Mouse (Mus musculus) hindbrain, embryonic 13.5 days (tissue): Measurements from ENCODE around the gene Rasl10a. TPM values are rescaled to one million over a fixed set of nuclear protein-coding genes. Genes with fewer than 3 reads are reported as not detected.

Source experiments
- ATAC-seq: fragments of 200-750 bp; cut with Nextera tagmentation; 2 replicates; pipeline ENCODE4 v1.8.0; 2017; ENCODE audit warnings: moderate TSS enrichment; ENCODE audit not compliant: low FRiP score
- H3K27ac ChIP-seq: fragments of 300-500 bp; sonication (generic); 2 replicates; pipeline ENCODE4 v1.5.1; 2015; ENCODE audit warnings: inconsistent platforms, mild to moderate bottlenecking, moderate library complexity
- H3K27me3 ChIP-seq: fragments of 300-500 bp; sonication (generic); 2 replicates; pipeline ENCODE4 v1.6.1; 2015; ENCODE audit warnings: mild to moderate bottlenecking, inconsistent platforms
- H3K36me3 ChIP-seq: fragments of 300-500 bp; sonication (generic); 2 replicates; pipeline ENCODE4 v1.6.1; 2015; ENCODE audit warnings: mild to moderate bottlenecking, inconsistent platforms
- H3K4me1 ChIP-seq: fragments of 300-500 bp; sonication (generic); replicated peaks from 2 replicates; pipeline ENCODE4 v1.6.1; 2015; ENCODE audit warnings: inconsistent platforms
- H3K4me2 ChIP-seq: fragments of 300-500 bp; sonication (generic); 2 replicates; pipeline ENCODE4 v1.6.1; 2015; ENCODE audit warnings: inconsistent platforms, mild to moderate bottlenecking, moderate library complexity
- H3K4me3 ChIP-seq: fragments of 300-500 bp; sonication (generic); 2 replicates; pipeline ENCODE4 v1.5.1; 2015; ENCODE audit warnings: mild to moderate bottlenecking, inconsistent platforms
- H3K9ac ChIP-seq: fragments of 300-500 bp; sonication (generic); 2 replicates; pipeline ENCODE4 v1.6.1; 2015; ENCODE audit warnings: mild to moderate bottlenecking, inconsistent platforms
- H3K9me3 ChIP-seq: fragments of 300-500 bp; sonication (generic); 2 replicates; pipeline ENCODE4 v1.6.1; 2016; ENCODE audit warnings: inconsistent platforms
- WGBS: fragments of 180-500 bp; shearing (Covaris S2); methylation state at CpG from one replicate; pipeline ENCODE4 v1.1.7; 2015; 5-methylcytosine and 5-hydroxymethylcytosine counted together
- polyA plus RNA-seq: library from polyadenylated mRNA; unstranded; fragments of >200 nt; fragmentation: Nextera tagmentation; extraction: Ambion mirVana; gene quantifications from 2 replicates; pipeline ENCODE4 v1.2.1, GENCODE M21; 2015

Gene Rasl10a
- polyA plus RNA-seq, 1 experiment from 2014 or later, result 0.84 TPM

- Histone ChIP-seq H3K27me3 (no peaks in the 10 kb centered on the region), H3K4me3 (no peak overlapping the region), H3K4me2 (no peak overlapping the region), H3K9ac (no peak overlapping the region), H3K9me3 (no peaks in the 10 kb centered on the region), H3K36me3 (peaks cover 100% of the 10 kb centered on the region), H3K4me1 (no peaks in the 10 kb centered on the region), H3K27ac (no peak overlapping the region)
- WGBS, result 88% methylated on average over 3 of the region's 3 CpGs
- no peak for ATAC-seq
Measured at GRCm38 (mm10) chr11:5033136-5033535, 24.8 kb upstream of the Rasl10a start.

DNA sequence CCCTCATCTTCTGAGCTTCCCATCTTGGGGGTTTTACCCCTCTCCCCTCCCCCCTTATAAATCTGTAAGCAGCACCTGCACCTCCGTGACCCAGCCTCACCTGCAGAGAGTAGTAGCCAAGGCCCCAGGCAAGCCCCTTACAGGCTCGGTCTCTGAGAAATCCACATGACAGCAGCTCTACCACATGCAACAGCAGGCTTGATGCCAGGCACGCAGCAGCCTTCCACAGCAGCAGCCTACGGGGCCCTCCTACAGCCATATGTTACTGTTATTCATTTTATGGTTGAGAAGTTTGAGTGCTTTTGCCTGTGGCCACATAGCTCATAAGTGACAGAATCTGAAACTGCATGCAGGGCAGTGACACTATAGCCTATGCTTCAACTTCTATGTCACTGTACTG is 22.5 kb upstream of the Rasl10a start:
- H3K9ac ChIP-seq, result no peak overlapping the region
- peaks cover 100% of the 10 kb centered on the region for H3K36me3 ChIP-seq
- H3K4me2 ChIP-seq, result no peak overlapping the region
- no peak for ATAC-seq
- WGBS, result 91% methylated on average over 4 of the region's 4 CpGs
- H3K9me3 ChIP-seq, result no peaks in the 10 kb centered on the region
- H3K27me3 ChIP-seq, result no peaks in the 10 kb centered on the region
- H3K27ac ChIP-seq, result no peak overlapping the region
- no peak overlapping the region for H3K4me3 ChIP-seq
- H3K4me1 ChIP-seq, result no peaks in the 10 kb centered on the region

DNA sequence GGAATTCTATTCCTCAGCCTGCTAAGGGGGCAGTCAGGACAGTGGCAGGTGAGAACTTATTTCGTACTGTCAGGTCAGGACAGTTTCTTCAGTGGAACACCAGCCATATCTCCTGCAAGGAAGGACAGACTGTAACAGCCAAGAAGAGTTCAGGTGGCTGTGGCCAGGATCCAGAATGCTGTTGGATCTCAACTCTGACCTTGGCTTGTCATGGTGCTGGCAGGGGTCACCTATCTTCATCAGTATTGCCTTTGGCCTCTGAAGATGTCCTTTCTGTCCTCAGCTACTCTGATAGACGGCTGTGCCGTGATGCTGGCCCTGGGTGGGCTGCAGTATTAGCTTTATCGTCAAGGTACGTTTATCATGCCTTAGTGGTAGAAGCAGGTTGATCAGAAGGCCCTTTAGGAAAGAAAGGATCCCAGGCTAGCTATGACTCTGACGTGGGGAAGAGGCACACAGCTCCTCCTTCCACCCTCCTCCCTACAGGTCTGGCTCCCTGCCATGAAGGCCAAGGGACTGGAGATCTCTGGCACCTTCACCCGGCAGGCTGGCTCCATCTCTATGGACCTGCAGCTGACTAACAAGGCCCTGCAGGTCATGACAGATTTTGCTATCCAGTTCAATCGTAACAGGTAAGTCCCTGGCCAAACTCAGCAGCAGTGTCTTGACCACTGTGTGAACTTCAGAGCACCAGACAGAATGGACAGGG is 20.6 kb upstream of the Rasl10a start:
- Histone ChIP-seq H3K9ac (no peak overlapping the region), H3K36me3 (peaks cover 100% of the 10 kb centered on the region), H3K4me1 (no peaks in the 10 kb centered on the region), H3K4me2 (no peak overlapping the region), H3K27me3 (no peaks in the 10 kb centered on the region), H3K9me3 (no peaks in the 10 kb centered on the region), H3K27ac (no peak overlapping the region), H3K4me3 (no peak overlapping the region)
- 90% methylated on average over 8 of the region's 8 CpGs for WGBS
- no peak for ATAC-seq

DNA sequence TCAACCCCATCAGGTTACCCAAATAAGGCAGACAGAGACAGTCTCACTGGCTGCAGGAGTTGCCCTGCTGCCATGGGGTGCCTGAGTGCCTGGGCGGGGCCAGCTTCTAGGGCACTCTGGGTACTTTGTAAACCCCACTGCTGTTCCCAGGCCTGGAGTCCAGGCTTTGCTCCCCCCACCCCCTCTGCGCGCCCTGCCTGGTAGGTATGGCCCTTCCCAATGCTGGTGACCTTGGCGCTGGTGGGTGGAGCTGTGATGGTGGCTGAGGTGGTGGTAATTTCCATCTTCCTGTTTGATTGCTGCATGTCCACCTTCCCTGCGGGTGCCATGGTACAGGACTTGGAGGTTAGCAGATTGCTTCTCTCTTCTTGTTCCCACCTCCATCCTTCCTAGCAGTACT is 17.3 kb upstream of the Rasl10a start:
- H3K27ac ChIP-seq, result no peak overlapping the region
- H3K9ac ChIP-seq, result no peak overlapping the region
- H3K27me3 ChIP-seq, result no peaks in the 10 kb centered on the region
- no peaks in the 10 kb centered on the region for H3K4me1 ChIP-seq
- H3K9me3 ChIP-seq, result no peaks in the 10 kb centered on the region
- no peak overlapping the region for H3K4me2 ChIP-seq
- ATAC-seq, result no peak
- no peak overlapping the region for H3K4me3 ChIP-seq
- H3K36me3 ChIP-seq, result peaks cover 77% of the 10 kb centered on the region
- 100% methylated on average over 5 of the region's 5 CpGs for WGBS

GRCm38 (mm10) chr11:5041144-5041780 is 16.7 kb upstream of the Rasl10a start:
- no peak for ATAC-seq
- WGBS, result 83% methylated on average over 18 of the region's 18 CpGs
- H3K9ac ChIP-seq, result no peak overlapping the region
- H3K27ac ChIP-seq, result no peak overlapping the region
- peaks cover 70% of the 10 kb centered on the region for H3K36me3 ChIP-seq
- H3K9me3 ChIP-seq, result no peaks in the 10 kb centered on the region
- H3K4me3 ChIP-seq, result no peak overlapping the region
- H3K4me1 ChIP-seq, result no peaks in the 10 kb centered on the region
- H3K27me3 ChIP-seq, result no peaks in the 10 kb centered on the region
- H3K4me2 ChIP-seq, result no peak overlapping the region

DNA sequence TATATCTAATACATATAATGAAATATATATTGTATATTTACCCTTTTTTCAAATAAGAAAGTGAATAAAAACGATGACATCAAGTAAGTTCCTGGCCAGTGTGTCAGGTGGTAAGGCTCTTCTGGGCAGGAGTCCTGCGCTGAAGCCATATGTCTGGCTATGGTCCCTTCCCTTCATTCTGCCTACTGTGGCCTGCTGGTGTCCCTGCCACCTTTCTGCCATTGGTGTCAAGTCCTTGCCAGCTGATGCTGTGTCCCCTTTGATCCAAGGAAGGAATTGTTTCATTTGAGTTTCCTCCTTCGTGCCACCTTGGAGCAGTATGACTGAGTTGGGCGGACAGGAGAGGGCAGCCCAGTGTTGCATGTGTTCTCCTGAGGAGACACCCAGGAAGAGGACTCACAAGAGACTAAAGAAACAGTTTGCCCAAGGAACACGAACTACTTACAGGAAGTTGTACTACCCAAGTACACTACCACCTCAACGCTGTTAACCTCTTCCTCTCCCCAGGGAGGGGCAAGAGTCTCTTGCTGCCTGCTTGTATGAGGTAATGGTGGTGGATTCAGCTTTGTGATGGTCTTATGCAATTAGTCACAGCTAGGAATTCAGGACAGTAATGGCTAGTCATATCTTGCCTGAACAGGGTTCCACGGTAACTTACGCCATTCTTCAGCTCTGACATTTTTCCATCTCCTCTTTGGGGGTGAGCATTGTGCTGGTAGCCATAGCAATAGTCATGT is 15.1 kb upstream of the Rasl10a start:
- 0 out of 2 replicates have a peak, but pooled peaks cover 2% of the 10 kb centered on the region for H3K4me1 ChIP-seq
- H3K27ac ChIP-seq, result no peak overlapping the region
- no peak overlapping the region for H3K4me3 ChIP-seq
- H3K36me3 ChIP-seq, result peaks cover 55% of the 10 kb centered on the region
- H3K9me3 ChIP-seq, result no peaks in the 10 kb centered on the region
- ATAC-seq, result no peak
- WGBS, result 90% methylated on average over 8 of the region's 8 CpGs
- no peak overlapping the region for H3K4me2 ChIP-seq
- no peaks in the 10 kb centered on the region for H3K27me3 ChIP-seq
- no peak overlapping the region for H3K9ac ChIP-seq

GRCm38 (mm10) chr11:5046321-5046926 is 11.5 kb upstream of the Rasl10a start:
- 55% methylated on average over 12 of the region's 12 CpGs for WGBS
- H3K4me3 ChIP-seq, result no peak overlapping the region
- H3K9me3 ChIP-seq, result no peaks in the 10 kb centered on the region
- peaks cover 6% of the 10 kb centered on the region for H3K27me3 ChIP-seq
- H3K4me2 ChIP-seq, result no peak overlapping the region
- H3K4me1 ChIP-seq, result 0 out of 2 replicates have a peak, but pooled peaks cover 2% of the 10 kb centered on the region
- no peak overlapping the region for H3K27ac ChIP-seq
- peaks cover 18% of the 10 kb centered on the region for H3K36me3 ChIP-seq
- ATAC-seq, result no peak
- no peak overlapping the region for H3K9ac ChIP-seq

DNA sequence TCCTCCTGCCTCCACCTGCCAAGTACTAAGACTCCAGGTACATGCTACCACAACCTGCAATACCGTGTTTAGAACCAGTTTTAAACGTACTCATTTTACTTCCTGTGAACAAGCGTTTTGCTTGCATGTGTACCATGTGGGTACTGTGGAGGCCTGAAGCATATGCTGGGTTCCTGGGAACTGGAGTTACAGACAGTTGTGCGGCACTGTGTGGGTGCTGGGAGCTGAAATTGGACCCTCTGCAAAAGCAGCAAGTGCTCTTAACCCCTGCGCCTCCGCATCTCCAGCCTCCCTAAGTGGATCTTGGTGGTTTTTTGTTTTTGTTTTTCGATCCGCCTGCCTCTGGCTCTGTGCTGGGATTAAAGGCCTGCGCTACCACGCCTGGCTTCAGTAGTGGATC is 6.3 kb upstream of the Rasl10a start:
- 84% methylated on average over 10 of the region's 10 CpGs for WGBS
- no peaks in the 10 kb centered on the region for H3K36me3 ChIP-seq
- no peak overlapping the region for H3K4me2 ChIP-seq
- H3K4me3 ChIP-seq, result no peak overlapping the region
- peaks cover 26% of the 10 kb centered on the region for H3K27me3 ChIP-seq
- no peak overlapping the region for H3K9ac ChIP-seq
- H3K4me1 ChIP-seq, result peaks cover 10% of the 10 kb centered on the region
- no peak overlapping the region for H3K27ac ChIP-seq
- no peaks in the 10 kb centered on the region for H3K9me3 ChIP-seq
- ATAC-seq, result no peak

DNA sequence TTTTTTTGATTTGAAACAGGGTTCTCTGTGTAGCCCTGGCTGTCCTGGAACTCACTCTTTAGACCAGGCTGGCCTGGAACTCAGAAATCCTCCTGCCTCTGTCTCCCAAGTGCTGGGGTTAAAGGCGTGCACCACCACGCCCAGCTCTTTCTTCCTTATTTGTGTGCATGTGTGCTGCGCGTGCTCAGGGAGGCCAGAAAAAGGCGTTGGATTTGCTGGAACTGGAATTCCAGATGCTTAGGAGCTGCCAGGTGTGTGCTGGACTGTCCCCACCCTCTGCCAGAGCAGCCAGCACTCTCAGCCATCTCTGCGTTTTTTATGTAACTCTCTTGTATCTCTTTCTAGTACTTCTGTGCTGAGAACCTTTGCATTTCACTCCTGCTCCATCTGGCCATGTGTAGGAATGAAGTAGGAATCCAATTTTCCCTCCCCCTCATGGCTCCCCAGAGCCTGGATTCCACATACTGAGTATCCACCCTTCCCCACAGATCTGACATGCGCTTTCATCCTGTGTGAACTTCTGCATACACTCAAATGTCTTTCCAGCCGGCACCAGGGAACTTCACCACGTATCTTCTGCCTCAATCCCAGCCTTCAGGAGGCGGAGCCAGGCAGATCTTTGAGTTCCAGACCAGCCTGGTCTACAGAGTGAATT is 5.6 kb upstream of the Rasl10a start:
- H3K4me2 ChIP-seq, result no peak overlapping the region
- no peaks in the 10 kb centered on the region for H3K36me3 ChIP-seq
- peaks cover 33% of the 10 kb centered on the region for H3K27me3 ChIP-seq
- no peak overlapping the region for H3K9ac ChIP-seq
- H3K4me1 ChIP-seq, result peaks cover 17% of the 10 kb centered on the region
- H3K4me3 ChIP-seq, result no peak overlapping the region
- no peak overlapping the region for H3K27ac ChIP-seq
- ATAC-seq, result no peak
- H3K9me3 ChIP-seq, result no peaks in the 10 kb centered on the region
- WGBS, result 76% methylated on average over 10 of the region's 10 CpGs

DNA sequence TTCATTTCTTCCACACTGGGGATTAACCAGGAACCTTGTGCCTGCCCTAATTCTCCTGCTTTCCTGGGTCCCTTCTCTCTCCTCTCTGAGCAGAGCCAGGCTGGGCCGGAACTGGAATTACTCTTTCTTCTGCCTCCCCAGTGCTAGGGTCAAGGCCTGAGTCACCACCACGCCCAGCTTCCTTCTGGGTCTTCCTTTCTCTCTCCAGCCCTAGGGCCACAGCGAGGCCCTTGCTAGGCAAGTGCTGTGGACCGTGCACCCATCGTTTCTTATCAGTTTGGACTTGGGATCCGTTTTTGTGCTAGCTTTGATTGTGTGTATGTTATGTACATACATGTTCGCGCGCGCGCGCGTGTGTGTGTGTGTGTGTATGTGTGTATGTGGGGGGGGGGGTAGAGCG is 3.8 kb upstream of the Rasl10a start:
- no peak overlapping the region for H3K9ac ChIP-seq
- H3K4me2 ChIP-seq, result no peak overlapping the region
- peaks cover 50% of the 10 kb centered on the region for H3K27me3 ChIP-seq
- no peak overlapping the region for H3K4me3 ChIP-seq
- no peak for ATAC-seq
- no peaks in the 10 kb centered on the region for H3K9me3 ChIP-seq
- peaks cover 27% of the 10 kb centered on the region for H3K4me1 ChIP-seq
- 92% methylated on average over 14 of the region's 14 CpGs for WGBS
- no peak overlapping the region for H3K27ac ChIP-seq
- H3K36me3 ChIP-seq, result no peaks in the 10 kb centered on the region

DNA sequence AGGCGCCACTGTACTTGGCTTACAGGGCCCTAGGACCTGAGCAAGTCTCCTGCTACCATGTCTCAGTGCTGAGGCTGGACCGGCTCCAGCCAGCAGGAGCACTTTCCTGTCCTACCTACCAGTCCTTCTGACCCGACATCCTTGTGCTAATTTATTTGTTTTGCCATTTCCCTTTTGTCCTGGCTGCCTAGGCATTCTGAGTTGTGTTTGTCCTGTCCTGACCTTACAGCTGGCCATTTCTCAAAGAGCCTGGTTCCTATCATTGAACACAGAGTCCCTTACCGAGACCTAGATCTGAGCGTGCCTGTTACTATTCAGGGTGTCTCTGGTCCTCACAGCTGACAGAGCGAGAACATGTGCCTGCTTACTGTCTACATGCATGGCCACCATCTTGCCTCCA is 3.1 kb upstream of the Rasl10a start:
- H3K27me3 ChIP-seq, result peaks cover 55% of the 10 kb centered on the region
- no peaks in the 10 kb centered on the region for H3K9me3 ChIP-seq
- H3K27ac ChIP-seq, result no peak overlapping the region
- no peak for ATAC-seq
- H3K36me3 ChIP-seq, result no peaks in the 10 kb centered on the region
- WGBS, result 65% methylated on average over 6 of the region's 6 CpGs
- no peak overlapping the region for H3K9ac ChIP-seq
- no peak overlapping the region for H3K4me2 ChIP-seq
- peaks cover 31% of the 10 kb centered on the region for H3K4me1 ChIP-seq
- H3K4me3 ChIP-seq, result no peak overlapping the region
